Mouse (Mus musculus): ENCODE results near the gene Ripk3. TPM values are rescaled to one million over a fixed set of nuclear protein-coding genes. Genes with fewer than 3 reads are reported as not detected.
A peak's percentile ranks its signal among the peaks of the same experiment; 100 is the strongest.

The Ripk3 gene
- polyA plus RNA-seq, 1 experiment = 38.9 TPM

DNA sequence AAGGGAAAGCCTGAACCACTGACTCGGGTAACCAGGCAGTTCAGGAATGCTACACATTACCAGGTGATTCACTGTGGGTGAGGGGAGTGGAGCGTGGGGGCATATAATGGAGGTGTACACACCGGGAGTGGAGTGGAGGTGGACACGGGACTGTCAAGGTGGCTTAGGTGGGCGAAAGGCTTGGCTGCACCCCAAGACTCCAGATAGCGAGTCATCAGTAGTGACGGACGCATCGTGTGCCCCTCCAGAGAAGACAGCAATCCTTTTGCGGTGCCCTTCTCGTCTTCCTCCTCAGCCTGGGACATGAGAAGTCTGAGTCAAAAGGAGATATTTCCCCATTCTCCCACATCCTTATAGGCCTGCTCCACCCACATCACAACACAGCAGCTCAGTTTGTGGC lies 10.9 kb downstream of the Ripk3 start:
- Histone ChIP-seq H3K27ac (ENCODE audit: control insufficient read depth, insufficient read depth, low read depth, low read length, poor library complexity) (no peak overlapping the region), H3K4me1 (ENCODE audit: control insufficient read depth, insufficient read depth, low read length) (peaks cover 3% of the 10 kb centered on the region; the same call in 1 of the 2 replicates), H3K4me3 (replicated peaks; ENCODE audit: control insufficient read depth, low read depth, low read length) (no peak overlapping the region)
- TF ChIP-seq POLR2A (IDR thresholded peaks at IDR 0.05; ENCODE audit: borderline replicate concordance, control insufficient read depth, low read depth, low read length) = no peak
- TF ChIP-seq CTCF (IDR thresholded peaks at IDR 0.05; ENCODE audit: control insufficient read depth, insufficient read depth, low read length) = no peak
- 68% methylated on average over 11 of the region's 11 CpGs for WGBS

- Histone ChIP-seq H3K4me3 (replicated peaks; ENCODE audit: control insufficient read depth, low read depth, low read length) (no peak overlapping the region), H3K4me1 (ENCODE audit: control insufficient read depth, insufficient read depth, low read length) (peaks cover 3% of the 10 kb centered on the region; the same call in 1 of the 2 replicates), H3K27ac (ENCODE audit: control insufficient read depth, insufficient read depth, low read depth, low read length, poor library complexity) (no peak overlapping the region)
- TF ChIP-seq POLR2A (IDR thresholded peaks at IDR 0.05; ENCODE audit: borderline replicate concordance, control insufficient read depth, low read depth, low read length) (no peak), CTCF (IDR thresholded peaks at IDR 0.05; ENCODE audit: control insufficient read depth, insufficient read depth, low read length) (no peak)
- 41% methylated on average over 3 of the region's 3 CpGs for WGBS
These were observed 11.5 kb downstream of the Ripk3 start for GRCm38 (mm10) chr14:55777176-55777575.

- Histone ChIP-seq H3K4me3 (replicated peaks; ENCODE audit: control insufficient read depth, low read depth, low read length) (no peak overlapping the region), H3K4me1 (ENCODE audit: control insufficient read depth, insufficient read depth, low read length) (peaks cover 3% of the 10 kb centered on the region; the same call in 1 of the 2 replicates), H3K27ac (ENCODE audit: control insufficient read depth, insufficient read depth, low read depth, low read length, poor library complexity) (no peak overlapping the region)
- WGBS = 59% methylated on average over 7 of the region's 7 CpGs
- TF ChIP-seq CTCF (IDR thresholded peaks at IDR 0.05; ENCODE audit: control insufficient read depth, insufficient read depth, low read length) = no peak
- TF ChIP-seq POLR2A (IDR thresholded peaks at IDR 0.05; ENCODE audit: borderline replicate concordance, control insufficient read depth, low read depth, low read length) = no peak
These were observed 12.0 kb downstream of the Ripk3 start for GRCm38 (mm10) chr14:55776711-55777110.

- no peak overlapping the region for H3K4me3 ChIP-seq (replicated peaks; ENCODE audit: control insufficient read depth, low read depth, low read length)
- no peak overlapping the region for H3K27ac ChIP-seq (ENCODE audit: control insufficient read depth, insufficient read depth, low read depth, low read length, poor library complexity)
- 58% methylated on average over 16 of the region's 16 CpGs for WGBS
- TF ChIP-seq CTCF (IDR thresholded peaks at IDR 0.05; ENCODE audit: control insufficient read depth, insufficient read depth, low read length) (no peak), POLR2A (IDR thresholded peaks at IDR 0.05; ENCODE audit: borderline replicate concordance, control insufficient read depth, low read depth, low read length) (no peak)
- H3K4me1 ChIP-seq (ENCODE audit: control insufficient read depth, insufficient read depth, low read length) = peaks cover 1% of the 10 kb centered on the region; the same call in 1 of the 2 replicates
These were observed 19.5 kb downstream of the Ripk3 start for GRCm38 (mm10) chr14:55769087-55769703.

DNA sequence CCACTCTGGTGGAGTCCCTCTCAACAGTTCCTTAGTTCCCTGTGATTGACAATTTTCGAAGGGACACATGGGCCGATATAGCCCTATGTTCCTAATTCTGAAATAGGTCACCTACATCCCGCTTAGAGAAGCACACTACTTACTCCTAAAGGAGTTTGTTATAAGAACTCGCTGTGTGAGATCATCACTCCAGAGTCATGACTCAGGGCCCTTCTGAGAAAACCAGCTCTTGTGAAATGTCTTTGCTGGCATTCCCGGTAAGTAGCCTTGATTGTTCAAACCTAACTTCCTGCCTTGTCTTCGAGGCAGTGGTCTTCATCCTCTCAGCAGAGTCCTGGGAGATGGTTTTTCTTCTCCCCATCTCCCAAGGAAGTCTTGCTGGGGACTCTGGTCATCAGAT lies 20.1 kb downstream of the Ripk3 start:
- TF ChIP-seq CTCF (IDR thresholded peaks at IDR 0.05; ENCODE audit: control insufficient read depth, insufficient read depth, low read length) = no peak
- TF ChIP-seq POLR2A (IDR thresholded peaks at IDR 0.05; ENCODE audit: borderline replicate concordance, control insufficient read depth, low read depth, low read length) = no peak
- WGBS = 58% methylated on average over 6 of the region's 6 CpGs
- Histone ChIP-seq H3K4me1 (ENCODE audit: control insufficient read depth, insufficient read depth, low read length) (peaks cover 2% of the 10 kb centered on the region; the same call in 1 of the 2 replicates), H3K4me3 (replicated peaks; ENCODE audit: control insufficient read depth, low read depth, low read length) (no peak overlapping the region), H3K27ac (ENCODE audit: control insufficient read depth, insufficient read depth, low read depth, low read length, poor library complexity) (no peak overlapping the region)

- H3K4me1 ChIP-seq (ENCODE audit: control insufficient read depth, insufficient read depth, low read length) = peaks cover 2% of the 10 kb centered on the region; the same call in 1 of the 2 replicates
- H3K27ac ChIP-seq (ENCODE audit: control insufficient read depth, insufficient read depth, low read depth, low read length, poor library complexity) = peak overlapping the region; percentile 77
- no peak for TF ChIP-seq POLR2A (IDR thresholded peaks at IDR 0.05; ENCODE audit: borderline replicate concordance, control insufficient read depth, low read depth, low read length)
- TF ChIP-seq CTCF (IDR thresholded peaks at IDR 0.05; ENCODE audit: control insufficient read depth, insufficient read depth, low read length) = peak; percentile 41
- 8% methylated on average over 52 of the region's 52 CpGs for WGBS
- peak overlapping the region; percentile 71 for H3K4me3 ChIP-seq (replicated peaks; ENCODE audit: control insufficient read depth, low read depth, low read length)
These were observed 20.9 kb downstream of the Ripk3 start for GRCm38 (mm10) chr14:55767519-55768414.

- peak within 1 kb of the TSS; percentile 88 for H3K27ac ChIP-seq (ENCODE audit: control insufficient read depth, insufficient read depth, low read depth, low read length, poor library complexity)
- H3K4me3 ChIP-seq (replicated peaks; ENCODE audit: control insufficient read depth, low read depth, low read length) = peak within 1 kb of the TSS; percentile 71
- WGBS = 8% methylated on average over 4 of the region's 4 CpGs
- TF ChIP-seq CTCF (IDR thresholded peaks at IDR 0.05; ENCODE audit: control insufficient read depth, insufficient read depth, low read length) = no peak
- no peak for TF ChIP-seq POLR2A (IDR thresholded peaks at IDR 0.05; ENCODE audit: borderline replicate concordance, control insufficient read depth, low read depth, low read length)
- H3K4me1 ChIP-seq (ENCODE audit: control insufficient read depth, insufficient read depth, low read length) = peaks cover 2% of the 10 kb centered on the region; the same call in 1 of the 2 replicates
These were observed 23.0 kb downstream of the Ripk3 start, which contains the start of gene Ltb4r1 for GRCm38 (mm10) chr14:55765696-55766095. Ltb4r1 (plus strand) TSS chr14:55765962.

DNA sequence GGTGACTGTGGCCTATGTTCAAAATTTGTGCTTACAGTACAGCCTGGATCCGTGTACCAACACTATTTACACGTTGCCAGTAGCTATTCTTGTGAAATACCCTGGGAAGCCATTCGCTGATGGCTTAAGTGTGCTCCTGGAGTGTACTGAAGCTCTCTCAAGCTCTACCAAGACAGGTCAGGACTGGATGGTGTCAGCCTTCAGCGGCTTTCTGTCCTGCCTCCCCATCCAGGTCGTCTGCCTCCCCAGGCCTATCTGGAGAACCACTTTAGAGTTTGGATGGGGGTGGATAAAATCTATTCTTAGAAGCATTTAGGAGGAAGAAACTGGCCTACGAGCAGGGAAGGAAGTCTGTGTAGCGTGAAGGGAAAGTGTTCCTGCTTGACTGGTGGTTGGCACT lies 25.5 kb downstream of the Ripk3 start:
- TF ChIP-seq POLR2A (IDR thresholded peaks at IDR 0.05; ENCODE audit: borderline replicate concordance, control insufficient read depth, low read depth, low read length) (no peak), CTCF (IDR thresholded peaks at IDR 0.05; ENCODE audit: control insufficient read depth, insufficient read depth, low read length) (no peak)
- peak overlapping the region; percentile 69 for H3K27ac ChIP-seq (ENCODE audit: control insufficient read depth, insufficient read depth, low read depth, low read length, poor library complexity)
- H3K4me1 ChIP-seq (ENCODE audit: control insufficient read depth, insufficient read depth, low read length) = peaks cover 2% of the 10 kb centered on the region; the same call in 1 of the 2 replicates
- peak overlapping the region; percentile 21 for H3K4me3 ChIP-seq (replicated peaks; ENCODE audit: control insufficient read depth, low read depth, low read length)
- WGBS = 11% methylated on average over 7 of the region's 7 CpGs
